Mouse (Mus musculus): ENCODE data around the gene Bsnd.

The Bsnd gene

DNA sequence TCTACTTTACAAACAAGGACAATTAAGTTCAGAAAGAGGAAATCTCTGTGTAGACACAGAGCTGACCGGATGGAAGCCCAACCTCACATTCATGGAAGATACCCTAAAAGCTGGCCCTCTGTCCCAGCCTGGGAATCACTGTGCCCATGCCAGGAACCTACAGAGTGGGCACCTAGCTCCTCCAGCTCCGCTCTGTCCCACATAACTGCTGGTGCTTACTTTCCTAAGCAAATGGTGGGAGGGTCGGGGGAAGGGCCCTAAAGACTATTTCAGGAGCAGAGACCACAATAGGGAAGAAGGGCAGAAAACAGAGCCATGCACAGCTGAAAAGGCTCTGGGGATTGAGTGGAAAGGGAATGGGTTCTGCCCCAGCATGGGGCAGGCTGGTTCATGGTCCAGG is 11.5 kb downstream of the Bsnd start:
- DNase-seq, result no peak

DNA sequence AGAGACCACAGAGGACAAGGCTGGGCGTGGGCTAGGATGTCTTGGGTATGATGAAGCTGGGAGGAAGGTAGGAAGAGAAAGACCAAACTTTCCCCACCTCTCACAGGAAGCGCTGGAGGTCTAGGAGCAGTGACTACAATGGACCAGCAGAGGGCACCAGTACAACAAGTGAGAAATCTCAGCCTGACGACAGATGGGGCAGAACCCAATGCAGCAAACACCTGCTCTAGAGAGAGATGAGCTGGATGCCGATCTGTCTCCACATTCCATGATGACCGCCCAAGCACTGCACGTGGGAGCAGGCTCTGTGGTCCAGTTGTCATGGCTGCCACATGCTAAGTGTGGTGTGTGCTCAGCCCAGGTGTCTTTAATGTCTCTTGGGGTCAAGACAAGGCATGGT is 17.8 kb downstream of the Bsnd start:
- DNase-seq, result peak; percentile 61

DNA sequence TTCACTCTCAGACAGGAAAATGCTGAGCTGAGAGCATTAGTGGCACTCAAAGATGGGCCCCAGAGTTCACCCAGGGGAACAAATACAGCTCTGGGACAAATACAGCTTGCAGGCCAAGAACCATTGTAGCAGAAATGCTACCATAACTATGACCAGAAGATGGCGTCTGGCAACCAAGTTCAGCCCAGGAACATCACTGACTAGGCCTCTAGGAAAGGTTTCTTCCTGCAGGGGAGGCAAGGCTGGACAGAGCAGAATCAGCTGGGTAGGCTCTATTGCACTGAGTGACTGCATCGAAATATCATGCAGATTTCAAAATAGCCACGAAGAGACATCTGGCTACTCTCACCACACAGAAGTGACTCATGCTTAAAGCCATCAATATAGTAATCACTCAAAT is 19.7 kb downstream of the Bsnd start:
- DNase-seq, result peak; percentile 85

- peak; percentile 40 for DNase-seq
These were observed 21.2 kb downstream of the Bsnd start for GRCm38 (mm10) chr4:106470921-106471320.

DNA sequence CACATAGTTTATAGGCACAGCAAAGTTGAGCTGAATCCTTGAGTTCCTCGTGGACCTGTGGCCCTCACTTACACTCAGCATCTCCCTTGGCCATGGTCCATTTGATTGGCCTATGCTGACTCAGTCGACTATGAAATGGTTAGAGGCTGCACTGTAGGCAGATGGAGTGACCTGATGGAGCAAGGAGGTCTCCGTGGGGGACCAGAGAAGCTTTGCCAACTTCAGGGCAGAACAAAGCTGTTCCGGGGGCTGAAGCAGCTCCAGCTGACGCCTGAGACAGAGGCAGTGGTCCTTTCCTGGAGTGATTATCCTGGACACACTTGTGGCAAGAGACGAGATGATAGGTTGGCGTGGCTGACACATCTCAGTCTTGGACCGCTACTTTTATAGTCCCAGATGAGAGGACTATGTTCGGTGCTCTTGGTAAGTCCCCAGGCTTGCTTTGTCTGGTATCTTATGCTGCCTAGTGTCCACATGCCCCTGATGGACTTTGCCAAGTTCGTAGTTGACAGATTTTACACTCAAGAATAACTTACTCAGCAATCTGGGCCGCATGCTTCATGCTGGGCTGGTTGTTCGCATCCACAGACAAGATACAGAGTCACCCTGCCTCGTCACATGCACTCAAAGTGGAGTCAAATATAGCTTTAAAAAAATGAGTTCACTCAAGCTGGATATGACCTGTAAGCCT is 24.5 kb downstream of the Bsnd start:
- no peak for DNase-seq

GRCm38 (mm10) chr4:106463174-106463801 is 28.8 kb downstream of the Bsnd start:
- no peak for DNase-seq

GRCm38 (mm10) chr4:106462524-106462923 is 29.6 kb downstream of the Bsnd start:
- DNase-seq, result no peak

- no peak for DNase-seq
These were observed 30.1 kb downstream of the Bsnd start for GRCm38 (mm10) chr4:106462016-106462415.

DNA sequence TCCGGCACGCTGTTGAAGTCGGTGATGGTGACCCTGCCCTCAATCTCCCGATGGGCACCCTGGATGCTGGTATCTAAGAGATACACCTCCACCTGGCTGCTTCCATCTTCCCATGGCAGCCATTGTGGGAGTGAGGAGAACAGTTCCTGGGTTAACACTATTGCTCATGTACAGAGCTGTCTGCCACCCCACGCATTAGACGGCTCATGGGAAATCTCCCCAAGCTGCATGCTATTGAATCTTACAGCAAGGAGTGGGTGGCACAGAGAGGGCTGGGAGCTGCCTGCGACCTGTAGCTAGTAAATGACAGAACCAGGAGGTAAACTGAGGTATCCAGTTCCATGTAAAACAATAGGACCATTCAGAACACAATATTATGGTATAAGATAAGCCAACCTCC is 37.5 kb downstream of the Bsnd start:
- no peak for DNase-seq

GRCm38 (mm10) chr4:106453516-106453915 is 38.6 kb downstream of the Bsnd start:
- DNase-seq, result no peak

- no peak for DNase-seq
These were observed 39.0 kb downstream of the Bsnd start for GRCm38 (mm10) chr4:106453108-106453507.

DNA sequence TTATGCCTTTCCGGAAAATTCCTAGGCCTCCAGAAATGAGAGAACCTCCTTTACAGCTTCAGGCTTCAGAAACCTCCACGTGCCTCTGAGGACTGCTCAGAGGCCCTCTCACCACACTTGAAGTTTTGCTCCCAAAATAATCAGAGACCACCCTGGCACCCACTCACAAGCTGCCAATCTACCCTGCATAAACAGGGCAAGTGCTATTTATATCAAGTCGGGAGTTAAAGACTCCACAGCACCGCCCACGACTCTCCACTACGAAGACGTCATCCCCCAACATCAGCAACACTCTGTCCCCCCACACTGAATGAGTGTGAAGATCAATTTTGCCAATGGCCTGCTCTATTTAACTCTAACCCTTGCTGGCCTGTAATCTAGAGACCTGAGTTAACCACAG is 39.7 kb downstream of the Bsnd start:
- no peak for DNase-seq

- DNase-seq, result no peak
These were observed 42.8 kb downstream of the Bsnd start for GRCm38 (mm10) chr4:106449306-106449705.

- DNase-seq, result no peak
These were observed 48.9 kb downstream of the Bsnd start for GRCm38 (mm10) chr4:106443182-106443581.

DNA sequence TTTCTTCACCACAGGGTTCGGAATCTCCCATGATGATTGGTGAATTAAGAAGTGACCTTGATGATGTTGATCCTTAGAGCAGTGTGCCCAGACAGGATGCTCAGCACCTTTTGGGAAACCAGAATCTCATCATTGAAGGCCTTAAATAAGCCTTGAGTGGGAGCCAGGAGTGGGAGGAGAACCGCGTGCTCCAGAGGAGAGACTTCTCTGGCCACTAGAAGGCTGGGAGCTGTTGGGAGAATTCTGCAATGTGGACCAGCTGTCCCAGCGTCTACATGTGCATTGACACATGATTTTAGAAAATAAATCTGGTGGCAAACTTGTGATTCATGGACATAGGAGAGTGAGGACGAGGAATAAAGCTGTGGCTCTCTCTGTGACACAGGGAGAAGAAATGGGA is 53.3 kb downstream of the Bsnd start:
- DNase-seq, result no peak

GRCm38 (mm10) chr4:106437207-106437606 is 54.9 kb downstream of the Bsnd start:
- no peak for DNase-seq

DNA sequence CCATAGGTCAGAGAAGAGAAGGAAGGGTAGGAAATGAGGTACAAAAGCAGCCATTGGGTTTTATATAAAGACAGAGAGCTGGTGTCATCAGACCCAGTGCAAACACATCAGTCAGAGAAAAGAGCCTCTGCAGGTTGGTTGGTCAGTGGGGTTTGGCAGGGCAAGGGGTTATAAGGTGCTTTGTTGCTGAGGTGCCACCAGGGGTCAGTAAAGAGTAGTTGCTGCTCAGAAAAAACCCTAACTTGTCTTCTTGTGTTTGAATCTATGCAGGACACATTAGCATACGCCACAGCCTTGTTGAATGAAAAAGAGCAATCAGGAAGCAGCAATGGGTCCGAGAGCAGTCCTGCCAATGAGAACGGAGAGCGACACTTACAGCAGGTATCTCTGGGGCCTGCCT is 55.6 kb downstream of the Bsnd start:
- DNase-seq, result peak; percentile 16

- no peak for DNase-seq
These were observed 56.7 kb downstream of the Bsnd start for GRCm38 (mm10) chr4:106435426-106435825.
